Mouse (Mus musculus): ENCODE results near the gene Mars2. TPM values are rescaled to one million over a fixed set of nuclear protein-coding genes. Genes with fewer than 3 reads are reported as not detected.

Mars2 gene
- polyA plus RNA-seq, 1 experiment from 2014 or later = 3.5 TPM

Other genes starting within 250 kb of the Mars2 start
- gene Sf3b1, start 209.7 kb upstream of the Mars2 start, polyA plus RNA-seq (2015; fragmentation: Nextera tagmentation; extraction: Ambion mirVana) = 343 and 352 TPM in 2 replicates
- 31.6 and 33.4 TPM in 2 replicates for gene Coq10b, start 184.4 kb upstream of the Mars2 start, polyA plus RNA-seq (2015; fragmentation: Nextera tagmentation; extraction: Ambion mirVana)
- 265 and 290 TPM in 2 replicates for gene Hspe1, start 149.0 kb upstream of the Mars2 start, polyA plus RNA-seq (2015; fragmentation: Nextera tagmentation; extraction: Ambion mirVana)
- 287 and 288 TPM in 2 replicates for gene Hspd1, start 148.9 kb upstream of the Mars2 start, polyA plus RNA-seq (2015; fragmentation: Nextera tagmentation; extraction: Ambion mirVana)
- 190 and 200 TPM in 2 replicates for gene Mob4, start 105.9 kb upstream of the Mars2 start, polyA plus RNA-seq (2015; fragmentation: Nextera tagmentation; extraction: Ambion mirVana)
- 10.0 and 11.3 TPM in 2 replicates for gene Rftn2, start 10.4 kb upstream of the Mars2 start, polyA plus RNA-seq (2015; fragmentation: Nextera tagmentation; extraction: Ambion mirVana)
- gene Boll, start 126.3 kb downstream of the Mars2 start, polyA plus RNA-seq (2015; fragmentation: Nextera tagmentation; extraction: Ambion mirVana) = 0.10 TPM in 1 of 2 replicates, not detected in the other
- gene Plcl1, start 168.7 kb downstream of the Mars2 start, polyA plus RNA-seq (2015; fragmentation: Nextera tagmentation; extraction: Ambion mirVana) = 4.2 and 4.5 TPM in 2 replicates

All from hindbrain, embryonic 13.5 days (tissue).